Mouse (Mus musculus): ENCODE results near the gene Kdelr2. TPM values are rescaled to one million over a fixed set of nuclear protein-coding genes. Genes with fewer than 3 reads are reported as not detected.

Gene Kdelr2
- total RNA-seq, 2 experiments from 2014 or later = 55.6 to 58.0 TPM

- intact Hi-C loops (cut with DNase I) = no loop called here
- no peak for DNase-seq (ENCODE audit: low spot score)
Measured at GRCm38 (mm10) chr5:143395649-143396048, 8.0 kb upstream of the Kdelr2 start.

DNA sequence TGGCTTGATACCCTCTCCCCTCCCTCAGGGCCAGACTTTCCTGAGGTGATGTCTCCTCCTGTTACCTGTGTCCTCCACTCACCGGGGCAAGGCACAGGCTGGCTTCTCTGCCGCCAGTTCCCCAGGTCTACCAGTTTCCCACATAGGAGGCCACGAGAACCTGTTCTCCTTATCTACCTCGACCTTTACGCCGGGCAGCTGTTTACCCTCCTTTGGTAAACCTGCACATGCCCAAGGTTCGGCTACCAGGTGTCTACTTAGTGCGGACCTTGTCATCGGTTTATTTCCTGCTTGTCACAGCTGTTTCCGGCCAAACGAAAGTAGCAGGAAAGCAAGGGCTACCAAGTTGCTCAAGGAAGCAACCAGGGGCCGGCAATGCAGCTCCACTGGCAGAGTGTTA, 3.1 kb upstream of the Kdelr2 start:
- no peak for DNase-seq (ENCODE audit: low spot score)
- intact Hi-C loops (cut with DNase I) = no loop called here

DNA sequence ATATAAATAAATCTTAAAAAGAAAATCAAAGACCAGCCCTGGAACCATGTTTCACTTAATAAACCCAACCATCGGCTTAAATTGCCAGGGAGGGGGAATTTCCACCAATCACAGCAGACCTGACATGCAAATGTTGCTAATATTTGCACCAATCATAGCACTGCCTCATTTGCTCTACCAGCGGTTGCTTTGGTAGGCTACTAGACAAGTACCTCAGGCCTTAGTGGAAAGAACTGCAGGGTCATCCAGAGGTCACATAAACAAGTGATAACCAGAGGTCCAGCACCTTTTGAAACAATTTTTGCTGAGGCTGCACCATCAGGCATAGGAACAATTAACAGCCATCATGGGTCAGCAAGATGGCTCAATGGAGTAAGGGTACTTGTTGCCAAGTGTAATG, 2.1 kb upstream of the Kdelr2 start:
- intact Hi-C loops (cut with DNase I) = no loop called here
- DNase-seq (ENCODE audit: low spot score) = no peak

- DNase-seq (ENCODE audit: low spot score) = no peak
- intact Hi-C loops (cut with DNase I) = no loop called here
Measured at GRCm38 (mm10) chr5:143404148-143404930, 701 bp downstream of the Kdelr2 start.

GRCm38 (mm10) chr5:143405200-143405599, 1.6 kb downstream of the Kdelr2 start:
- intact Hi-C loops (cut with DNase I) = no loop called here
- DNase-seq (ENCODE audit: low spot score) = no peak

GRCm38 (mm10) chr5:143406548-143406947, 2.9 kb downstream of the Kdelr2 start:
- intact Hi-C loops (cut with DNase I) = no loop called here
- no peak for DNase-seq (ENCODE audit: low spot score)

- intact Hi-C loops (cut with DNase I) = no loop called here
- no peak for DNase-seq (ENCODE audit: low spot score)
Measured at GRCm38 (mm10) chr5:143409239-143409638, 5.6 kb downstream of the Kdelr2 start.

DNA sequence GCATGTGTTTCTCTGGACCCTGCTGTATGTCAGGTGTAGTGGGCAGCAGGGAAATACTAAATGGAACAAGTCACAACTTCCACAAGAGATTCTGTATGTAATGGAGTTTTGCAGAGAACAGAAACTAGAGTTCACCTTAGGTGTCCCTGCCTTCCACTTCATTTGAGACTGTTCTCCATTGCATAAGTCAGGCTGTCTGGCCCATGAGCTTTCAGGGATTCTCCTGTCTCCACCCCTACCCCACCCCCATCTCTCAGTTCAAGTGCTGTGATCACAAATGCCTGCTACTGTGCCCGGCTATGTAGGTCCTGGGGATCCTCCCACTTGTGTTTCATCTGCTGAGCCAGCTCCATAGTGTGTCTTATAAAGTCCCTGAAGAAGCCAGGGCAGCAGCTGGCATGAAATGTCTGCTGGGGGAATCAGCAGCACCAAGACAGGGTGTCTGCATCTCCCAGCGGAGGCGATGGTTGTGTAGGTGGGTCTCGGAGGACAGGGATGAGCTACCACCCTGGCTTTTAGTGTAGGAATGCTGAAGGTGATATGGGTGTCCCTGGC, 7.3 kb downstream of the Kdelr2 start:
- intact Hi-C loops (cut with DNase I) = no loop called here
- DNase-seq (ENCODE audit: low spot score) = no peak

GRCm38 (mm10) chr5:143421484-143421883, 17.8 kb downstream of the Kdelr2 start:
- DNase-seq (ENCODE audit: low spot score) = no peak
- intact Hi-C loops (cut with DNase I) = loop anchor here (5.0 kb wide), 2 partner anchors 44 to 89 kb away; no protein-coding TSS in a partner anchor

GRCm38 (mm10) chr5:143422990-143423389, 19.4 kb downstream of the Kdelr2 start:
- DNase-seq (ENCODE audit: low spot score) = no peak
- intact Hi-C loops (cut with DNase I) = loop anchor here (5.0 kb wide), 2 partner anchors 46 to 91 kb away; no protein-coding TSS in a partner anchor

DNA sequence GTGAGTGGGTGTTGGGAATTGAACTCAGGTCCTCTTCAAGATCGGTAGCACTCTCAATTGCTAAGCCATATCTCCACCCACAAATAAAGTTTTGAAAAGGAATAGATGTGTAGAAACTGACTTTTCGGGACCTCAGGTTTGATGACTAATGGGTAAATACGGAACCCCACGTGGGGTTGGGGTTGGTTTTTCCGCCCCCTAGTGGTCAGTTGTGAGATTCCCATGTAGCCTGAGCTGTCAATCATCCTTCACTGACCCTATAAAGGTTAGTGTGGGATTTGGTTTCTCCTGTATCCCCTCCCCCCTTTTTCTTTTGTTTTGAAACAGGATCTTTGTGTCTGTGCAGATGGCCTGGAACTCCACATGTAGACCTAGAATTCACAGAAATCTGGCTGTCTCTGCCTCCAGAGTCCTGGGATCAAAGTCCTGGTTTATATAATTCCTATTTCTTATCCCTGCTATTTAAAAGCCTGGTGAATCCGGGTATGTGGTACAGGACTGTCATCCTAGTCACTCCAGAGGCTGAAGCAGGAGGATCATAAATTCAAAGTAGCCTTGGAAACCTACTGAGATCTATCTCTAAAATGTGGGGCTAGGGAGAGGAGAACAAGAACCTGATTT, 20.4 kb downstream of the Kdelr2 start:
- no peak for DNase-seq (ENCODE audit: low spot score)
- intact Hi-C loops (cut with DNase I) = loop anchor here (5.0 kb wide), 2 partner anchors 47 to 92 kb away; no protein-coding TSS in a partner anchor

DNA sequence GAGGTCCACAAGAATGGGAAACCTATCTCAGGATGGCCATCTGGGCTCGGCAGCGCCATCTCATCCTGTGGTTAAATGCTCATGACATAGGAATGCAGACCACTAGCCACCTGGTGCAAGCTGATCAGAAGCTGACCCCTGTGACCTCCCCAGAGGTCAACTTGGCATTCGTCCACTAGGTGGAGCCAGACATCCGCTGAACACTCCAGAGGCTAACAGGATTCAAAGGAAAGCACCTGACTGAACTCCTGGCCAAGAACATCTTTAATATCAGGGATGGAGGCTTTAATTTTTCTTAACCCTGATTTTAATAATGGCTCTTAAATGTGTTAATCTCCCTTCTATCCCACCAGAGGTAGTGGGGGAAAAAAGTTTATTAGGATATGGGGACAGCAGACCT, 30.8 kb downstream of the Kdelr2 start:
- intact Hi-C loops (cut with DNase I) = loop anchor here (10.0 kb wide), 2 partner anchors 60 to 280 kb away; no protein-coding TSS in a partner anchor
- DNase-seq (ENCODE audit: low spot score) = peak; percentile 16

DNA sequence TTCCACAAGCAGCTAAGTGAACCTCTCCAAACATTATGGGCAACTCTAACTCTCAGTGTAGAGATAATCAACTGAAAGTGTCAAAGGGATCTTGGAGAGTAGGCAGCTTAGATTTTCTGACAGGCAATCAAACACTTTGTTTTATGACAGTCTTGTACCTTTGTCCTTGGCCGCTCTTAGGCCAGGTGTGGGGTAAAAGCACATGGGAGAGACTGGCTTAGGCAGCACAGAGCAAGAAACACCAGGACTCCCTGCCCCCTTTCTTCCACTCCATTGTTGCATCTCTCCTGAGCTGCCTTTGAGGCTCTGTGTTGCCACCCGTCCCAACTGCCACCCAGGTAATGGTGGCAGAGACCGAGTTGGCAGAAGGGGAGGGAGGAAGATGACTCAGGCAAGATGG, 37.7 kb downstream of the Kdelr2 start:
- no peak for DNase-seq (ENCODE audit: low spot score)
- intact Hi-C loops (cut with DNase I) = no loop called here

DNA sequence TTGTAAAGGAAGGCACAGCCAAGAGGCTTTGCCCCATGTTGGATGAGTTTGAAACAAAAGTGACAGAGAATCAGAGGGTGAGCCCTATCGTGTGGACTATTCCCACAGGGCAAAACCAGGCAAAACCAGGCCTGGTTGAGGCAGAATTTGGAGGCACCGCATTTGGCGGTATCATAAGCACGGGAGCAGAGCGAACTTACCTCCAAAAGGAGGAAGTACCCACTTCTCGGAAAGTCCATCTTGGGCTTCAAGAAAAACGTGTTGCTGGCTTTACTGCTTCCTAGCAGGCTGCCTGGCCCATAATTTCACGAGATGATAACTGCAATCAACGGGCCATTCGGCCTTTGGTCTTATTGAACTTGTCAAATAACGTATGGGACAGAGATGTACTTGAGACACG, 38.1 kb downstream of the Kdelr2 start:
- no peak for DNase-seq (ENCODE audit: low spot score)
- intact Hi-C loops (cut with DNase I) = no loop called here

DNA sequence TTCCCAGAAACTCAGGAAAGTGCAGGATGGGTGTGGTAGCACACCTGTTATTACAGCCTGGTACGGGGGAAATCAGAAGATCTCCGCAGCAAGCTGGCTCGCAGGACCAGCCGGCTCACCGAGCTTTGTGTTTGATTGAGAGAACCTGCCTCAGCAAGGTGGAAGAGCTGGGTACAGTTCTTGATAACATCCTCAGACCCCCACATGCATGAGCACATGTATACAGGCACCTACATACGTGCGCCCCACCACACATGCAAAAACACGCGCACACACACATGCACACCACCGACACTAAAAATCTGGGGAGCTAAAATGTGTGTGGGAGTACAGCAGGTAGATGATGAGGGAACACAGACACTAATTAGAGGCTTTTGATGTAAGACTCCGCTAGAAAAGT, 60.0 kb downstream of the Kdelr2 start:
- no peak for DNase-seq (ENCODE audit: low spot score)
- intact Hi-C loops (cut with DNase I) = no loop called here

- intact Hi-C loops (cut with DNase I) = no loop called here
- peak; percentile 83 for DNase-seq (ENCODE audit: low spot score)
Measured at GRCm38 (mm10) chr5:143464100-143464756, 60.6 kb downstream of the Kdelr2 start, which contains the start of gene Daglb. Gene Daglb (plus strand): TSS chr5:143464584.

DNA sequence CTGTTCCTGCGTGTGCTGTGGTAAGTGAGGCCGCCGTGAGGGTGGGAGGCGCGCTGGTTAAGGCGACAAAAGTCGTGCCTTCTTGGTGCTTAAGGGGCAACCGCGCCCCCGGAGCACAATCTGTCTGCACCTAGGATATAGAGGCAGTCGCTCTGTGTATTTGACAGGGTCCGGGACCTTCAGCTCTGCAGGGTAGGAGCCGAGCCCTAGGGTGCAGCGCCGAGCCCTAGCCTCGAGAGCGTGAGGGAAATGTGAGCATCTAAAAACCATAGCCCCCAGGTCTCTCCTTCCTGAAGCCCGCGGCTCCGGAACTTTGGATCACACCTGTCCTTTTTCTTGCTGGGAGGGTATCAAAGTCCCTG, 61.1 kb downstream of the Kdelr2 start:
- no peak for DNase-seq (ENCODE audit: low spot score)
- intact Hi-C loops (cut with DNase I) = loop anchor here (5.0 kb wide), 1 partner anchor 43 kb away; no protein-coding TSS in a partner anchor

GRCm38 (mm10) chr5:143465156-143466085, 61.8 kb downstream of the Kdelr2 start:
- no peak for DNase-seq (ENCODE audit: low spot score)
- intact Hi-C loops (cut with DNase I) = loop anchor here (5.0 kb wide), 1 partner anchor 42 kb away; no protein-coding TSS in a partner anchor

Measured in heart, postnatal 25 days (tissue).